Mouse (Mus musculus): ENCODE data around the gene Mgat5.

Mgat5 gene

DNA sequence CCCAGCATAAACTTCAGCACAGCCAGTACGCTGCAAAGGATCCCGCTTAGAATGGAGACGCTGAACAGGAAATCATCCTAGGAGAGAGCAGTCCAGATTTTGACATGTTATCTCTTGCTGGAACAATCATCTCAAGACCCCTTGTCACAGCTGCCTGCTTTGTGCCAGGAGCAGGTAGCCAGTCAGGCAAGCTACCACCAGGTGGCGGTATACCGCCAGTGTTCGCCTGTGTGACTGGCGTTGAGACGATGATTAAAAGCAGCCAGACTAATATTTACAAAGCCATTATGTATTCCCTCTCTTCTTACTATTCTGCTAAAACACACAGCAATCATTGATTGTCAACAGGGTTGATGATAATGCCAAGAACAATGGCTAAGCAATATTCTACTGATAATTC lies 295.4 kb downstream of the Mgat5 start:
- DNase-seq (ENCODE audit: low spot score in 2 of 2), result peak in 1 of 2 experiments; percentile 53

DNA sequence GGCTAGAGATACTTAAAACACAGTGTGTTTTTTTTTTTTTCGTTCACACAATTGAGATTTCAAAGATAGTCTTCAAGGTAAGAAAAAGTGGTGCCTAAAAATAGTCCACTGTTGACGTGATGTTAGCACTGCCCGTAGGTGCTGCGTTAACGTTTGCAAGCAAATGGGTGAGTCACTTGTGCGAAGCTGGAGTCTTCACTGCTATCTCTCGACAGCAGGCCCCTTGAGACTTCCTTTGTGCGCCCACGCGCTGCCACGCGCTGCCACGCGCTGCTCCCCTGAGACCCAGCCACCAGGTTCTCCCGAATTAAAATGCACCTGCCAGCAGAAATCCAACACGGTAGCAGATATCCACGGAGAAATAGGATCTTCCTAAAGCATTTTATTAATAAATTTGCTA lies 295.9 kb downstream of the Mgat5 start:
- DNase-seq (ENCODE audit: low spot score in 2 of 2), result no peak

DNA sequence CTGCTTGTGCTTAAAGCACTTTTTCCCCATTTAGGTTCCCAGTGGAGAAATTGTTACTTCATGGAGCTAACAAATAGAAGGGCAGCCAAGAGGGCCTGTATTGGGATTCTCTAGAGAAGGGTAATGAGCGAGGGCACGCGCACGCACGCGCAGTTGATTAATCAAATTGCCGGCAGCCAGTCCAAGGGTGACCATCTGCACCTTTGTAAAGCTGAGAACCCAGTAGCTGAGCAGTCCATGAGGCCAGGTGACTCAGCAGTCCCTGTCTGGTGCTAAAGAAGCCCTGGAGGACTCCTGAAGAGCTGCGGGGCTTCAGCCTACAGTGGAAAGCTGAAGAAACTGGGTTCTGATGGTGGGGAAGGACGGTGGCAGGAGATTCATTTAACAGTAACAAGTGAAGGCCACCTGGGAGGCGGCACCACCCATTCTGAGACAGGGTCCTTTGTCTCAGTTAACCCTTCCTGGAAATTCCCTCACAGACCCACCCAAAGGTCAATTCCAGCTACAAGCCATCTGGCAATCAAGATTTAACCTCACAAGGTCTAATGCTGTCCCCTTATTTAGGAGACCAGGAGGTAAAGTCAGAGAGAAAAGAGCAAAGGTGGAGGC lies 302.3 kb downstream of the Mgat5 start:
- no peak for DNase-seq (ENCODE audit: low spot score in 2 of 2)

DNA sequence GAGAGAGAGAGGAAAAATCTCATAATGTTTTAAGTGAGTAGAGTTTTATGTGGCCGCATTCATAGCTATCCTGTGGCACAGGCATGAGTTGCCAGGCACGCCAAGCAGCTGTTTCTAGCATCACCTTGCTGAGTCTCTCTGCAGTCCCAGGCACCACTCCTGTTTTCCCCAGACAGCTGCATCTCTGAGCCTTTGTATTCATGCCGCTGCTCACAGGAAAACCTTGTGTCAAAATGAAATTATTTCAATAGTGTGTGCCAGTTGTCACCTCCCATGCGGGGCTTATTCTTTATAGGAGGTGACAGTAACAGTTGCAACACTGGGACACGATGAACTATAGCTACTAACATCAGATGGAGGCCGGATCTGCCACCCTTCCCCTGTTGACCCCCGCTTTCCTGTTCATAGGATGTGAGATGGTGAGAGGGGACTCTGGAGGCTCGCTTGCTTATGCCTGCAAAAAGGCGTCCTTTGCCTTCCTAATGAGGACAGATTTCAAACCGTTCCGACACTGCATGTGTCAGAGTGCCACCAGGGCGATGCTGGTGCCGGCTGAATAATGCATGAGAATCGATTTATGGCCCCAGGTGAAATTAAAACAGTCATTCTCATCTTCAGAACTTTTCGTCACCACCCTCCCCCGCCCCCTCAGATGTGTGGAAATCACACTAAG lies 303.4 kb downstream of the Mgat5 start:
- no peak for DNase-seq (ENCODE audit: low spot score in 2 of 2)

DNA sequence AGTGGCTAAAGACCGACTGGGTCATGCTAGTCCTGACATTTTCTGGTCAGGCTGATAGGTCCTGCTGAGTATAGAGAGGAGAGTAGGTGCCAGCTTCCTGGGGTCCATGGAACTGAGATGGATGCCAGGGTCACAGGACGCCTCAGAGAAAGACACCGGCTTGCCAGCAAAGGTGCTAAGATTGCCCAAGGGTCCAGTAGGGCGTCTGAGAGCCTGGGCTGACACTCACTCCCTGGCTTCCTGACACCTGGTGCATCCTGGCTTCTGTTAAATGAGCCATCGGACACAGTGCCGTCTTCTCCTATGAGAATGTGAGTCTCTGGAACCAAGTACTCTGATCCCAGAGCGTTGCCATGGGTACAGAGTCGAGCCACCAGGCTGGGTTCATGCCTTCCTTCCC lies 304.1 kb downstream of the Mgat5 start:
- DNase-seq (ENCODE audit: low spot score in 2 of 2), result no peak

DNA sequence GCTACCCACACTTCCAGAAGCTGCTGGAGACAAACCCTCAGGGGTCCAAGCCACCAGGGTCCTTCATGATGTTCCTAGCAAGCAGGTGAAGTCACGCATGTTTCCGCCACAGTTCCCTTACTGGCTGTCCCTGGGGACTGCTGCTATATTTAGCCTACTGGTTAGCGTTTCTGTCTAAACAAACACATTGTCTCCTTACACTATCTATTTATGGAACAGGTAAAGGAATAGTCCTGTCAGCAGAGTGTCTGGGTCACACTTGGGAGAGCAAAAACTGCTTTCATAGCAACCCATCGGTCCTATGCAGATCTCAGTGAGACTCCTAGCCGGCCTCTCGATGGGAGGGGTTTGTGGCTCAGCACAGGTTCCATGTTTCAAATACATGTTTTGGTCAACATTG lies 306.5 kb downstream of the Mgat5 start:
- DNase-seq (ENCODE audit: low spot score in 2 of 2), result peak; percentile 11 to 15

DNA sequence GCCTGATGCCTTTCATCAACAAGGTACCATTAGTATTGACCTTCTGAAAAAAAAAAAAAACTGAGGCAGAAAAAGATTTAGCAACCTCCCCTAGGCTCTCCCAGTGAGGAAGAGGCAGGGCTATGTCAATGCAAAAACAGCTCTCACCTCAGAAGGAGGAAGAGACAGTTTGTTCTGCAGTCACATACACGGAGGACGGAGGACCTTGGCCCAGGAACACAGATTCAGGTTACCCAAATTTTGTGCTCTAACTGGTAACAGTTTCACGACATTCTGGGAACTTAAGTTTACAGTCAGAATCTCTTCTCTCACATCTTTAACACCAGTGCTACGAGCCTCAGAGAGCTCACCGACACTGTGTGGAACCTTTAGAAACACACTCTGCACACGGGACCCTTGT lies 307.9 kb downstream of the Mgat5 start:
- no peak for DNase-seq (ENCODE audit: low spot score in 2 of 2)

DNA sequence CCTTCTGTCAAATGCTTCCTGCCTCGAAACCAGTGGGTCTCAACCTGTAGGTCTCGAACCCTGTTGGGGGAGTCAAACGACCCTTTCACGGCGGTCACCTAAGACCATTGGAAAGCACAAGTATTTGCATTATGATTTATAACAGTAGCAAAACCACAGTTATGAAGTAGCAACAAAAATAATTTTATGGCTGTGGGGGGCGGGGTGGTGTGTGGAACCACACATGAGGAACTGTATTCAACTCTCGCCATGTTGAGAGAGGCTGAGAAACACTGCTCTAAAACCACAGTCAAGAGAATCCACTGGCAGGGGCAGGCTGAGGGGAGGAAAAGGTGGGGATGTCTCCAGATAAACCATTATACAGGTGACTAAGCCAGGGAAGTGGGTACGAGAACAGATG lies 308.3 kb downstream of the Mgat5 start:
- DNase-seq (ENCODE audit: low spot score in 2 of 2), result no peak

DNA sequence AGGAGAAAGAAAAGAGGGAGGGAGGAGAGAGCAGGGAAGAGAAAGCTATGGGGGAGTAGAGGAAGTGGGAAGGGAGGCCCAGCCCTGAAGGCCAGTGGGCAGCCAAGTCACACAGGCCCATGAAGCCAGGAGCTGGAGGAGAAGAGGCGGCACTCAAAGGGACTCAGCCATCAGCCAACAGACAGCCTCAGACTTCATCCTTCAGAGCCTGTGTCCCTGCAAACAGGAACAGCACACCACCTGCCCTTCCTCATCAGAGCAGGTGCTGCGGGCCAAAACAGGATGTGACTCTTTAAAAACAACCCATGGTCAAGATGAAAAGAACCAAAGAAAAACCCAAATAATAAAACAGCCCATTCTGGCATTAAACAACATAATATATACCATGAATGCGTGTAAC lies 308.8 kb downstream of the Mgat5 start:
- DNase-seq (ENCODE audit: low spot score in 2 of 2), result no peak

DNA sequence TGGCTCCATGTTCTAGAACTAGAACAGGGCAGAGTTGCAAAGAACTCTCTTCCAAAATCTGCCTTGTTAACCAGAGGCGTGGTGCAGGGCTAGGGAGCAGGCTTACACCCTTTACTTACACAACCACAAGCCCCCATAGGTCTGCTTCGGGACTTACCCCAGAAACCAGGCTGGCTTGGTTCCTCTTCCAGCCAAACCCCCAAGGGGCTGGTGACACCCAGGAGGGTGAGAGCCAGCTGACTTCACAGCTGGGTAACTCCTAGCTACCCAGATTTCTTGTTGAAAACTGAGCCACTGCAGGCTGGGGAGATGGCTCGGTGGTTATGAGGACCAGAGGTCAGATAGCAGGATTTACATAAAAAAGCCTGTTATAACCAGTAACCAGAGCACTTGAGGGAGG lies 309.7 kb downstream of the Mgat5 start:
- peak in 1 of 2 experiments; percentile 13 for DNase-seq (ENCODE audit: low spot score in 2 of 2)

DNA sequence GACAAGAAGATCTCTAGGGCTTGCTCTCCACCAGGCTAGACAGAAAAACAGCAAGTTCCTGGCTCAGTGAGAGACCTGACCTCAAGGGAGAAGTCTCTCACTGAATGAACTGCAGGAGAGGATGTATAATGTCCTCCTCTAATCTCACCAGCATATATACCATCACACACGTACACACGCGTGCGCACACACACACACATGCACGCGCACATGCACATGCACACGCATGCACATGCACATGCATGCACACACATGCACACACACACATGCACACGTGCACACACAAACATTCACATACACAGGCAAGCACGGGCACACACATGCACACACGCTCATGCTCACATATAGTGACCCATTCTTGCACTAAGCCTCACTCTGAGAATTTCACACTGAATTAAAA lies 310.1 kb downstream of the Mgat5 start:
- no peak for DNase-seq (ENCODE audit: low spot score in 2 of 2)

DNA sequence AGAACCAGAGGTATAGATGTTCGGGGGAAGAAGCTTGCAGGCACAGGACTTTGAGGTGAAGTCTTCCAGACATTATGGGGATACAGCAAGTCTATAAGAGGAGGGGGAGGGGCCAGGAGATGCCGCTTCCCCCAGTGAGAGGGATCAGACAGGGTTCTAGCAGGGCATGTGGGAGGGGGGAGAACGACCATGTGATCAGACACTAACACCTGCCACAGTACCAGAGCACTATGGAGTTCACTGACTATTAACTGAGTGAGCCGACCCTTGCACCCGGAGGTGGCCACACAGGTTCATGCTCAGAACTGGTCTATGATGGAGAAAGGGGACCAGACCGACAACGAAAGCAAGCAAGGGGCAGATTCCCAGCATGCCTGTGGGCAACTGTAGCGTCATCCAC lies 318.5 kb downstream of the Mgat5 start:
- DNase-seq (ENCODE audit: low spot score in 2 of 2), result no peak

DNA sequence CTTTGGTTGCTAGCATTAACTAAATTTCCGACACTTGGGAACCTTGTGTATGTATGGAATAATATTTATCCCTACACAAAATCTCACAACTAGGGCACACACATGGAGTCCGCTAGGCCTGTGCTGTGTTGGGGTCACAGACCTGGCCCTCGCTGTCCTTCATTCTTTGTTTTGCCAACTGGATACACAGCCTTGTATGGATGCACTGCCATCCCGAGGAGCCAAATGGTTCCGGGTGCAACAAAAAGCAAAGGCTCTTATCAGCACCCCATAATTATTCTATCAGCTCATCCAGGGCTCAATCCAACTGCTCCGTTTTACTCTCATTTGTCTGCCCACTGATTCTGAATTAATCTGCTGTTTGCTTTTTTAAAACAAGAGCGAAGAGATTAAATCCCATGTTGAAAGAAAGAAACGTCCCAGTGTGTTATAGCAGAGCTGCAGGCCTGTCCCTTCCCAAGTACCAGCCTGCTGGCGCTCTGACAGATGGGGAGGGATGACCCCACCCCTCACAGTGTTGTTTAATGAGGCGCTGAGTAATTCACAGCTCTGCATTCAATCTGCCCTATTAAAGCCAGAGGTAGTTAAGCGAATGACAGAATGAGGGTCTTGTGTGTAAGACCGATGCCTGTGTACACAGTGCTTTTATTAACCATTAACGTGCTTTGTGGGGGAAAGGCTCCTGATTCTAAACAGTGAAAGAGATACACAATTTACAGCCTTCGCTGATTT lies 326.2 kb downstream of the Mgat5 start:
- no peak for DNase-seq (ENCODE audit: low spot score in 2 of 2)

DNA sequence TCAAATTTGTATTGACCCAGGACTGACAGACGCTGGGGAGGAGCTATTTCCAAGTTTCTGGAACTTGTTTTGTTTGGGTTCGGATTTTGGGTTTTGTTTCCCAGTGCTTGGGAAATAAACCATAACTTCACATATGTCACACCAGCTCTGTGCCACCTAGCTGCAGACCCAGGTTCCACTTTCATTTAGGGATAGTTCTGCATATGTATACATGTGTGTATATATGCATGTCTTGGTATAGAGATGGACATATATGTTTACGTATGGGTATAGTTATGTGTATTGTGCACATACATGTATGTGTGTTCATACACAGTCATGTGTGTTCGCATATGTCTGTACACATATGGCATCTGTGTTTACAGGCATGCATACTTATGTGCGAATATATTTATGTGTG lies 326.9 kb downstream of the Mgat5 start:
- no peak for DNase-seq (ENCODE audit: low spot score in 2 of 2)

DNA sequence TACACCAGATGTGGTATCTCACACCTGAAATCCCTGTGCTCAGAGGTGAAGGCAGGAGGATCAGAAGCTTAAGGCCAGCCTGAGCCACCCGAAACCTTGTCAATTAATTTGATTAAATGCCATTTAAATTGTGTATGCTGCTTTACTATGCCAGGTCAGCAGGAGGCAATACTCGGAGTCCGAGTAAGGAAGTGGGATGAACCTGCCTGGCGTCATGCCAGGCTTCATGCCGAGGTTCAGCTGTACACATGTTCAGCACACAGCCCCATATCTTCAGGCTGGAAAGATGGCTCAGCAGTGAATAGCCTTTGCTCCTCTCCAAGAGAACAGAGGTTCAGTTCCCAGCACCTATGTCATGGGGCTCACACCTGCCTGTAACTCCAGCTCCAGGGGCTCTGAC lies 331.6 kb downstream of the Mgat5 start:
- DNase-seq (ENCODE audit: low spot score in 2 of 2), result no peak

DNA sequence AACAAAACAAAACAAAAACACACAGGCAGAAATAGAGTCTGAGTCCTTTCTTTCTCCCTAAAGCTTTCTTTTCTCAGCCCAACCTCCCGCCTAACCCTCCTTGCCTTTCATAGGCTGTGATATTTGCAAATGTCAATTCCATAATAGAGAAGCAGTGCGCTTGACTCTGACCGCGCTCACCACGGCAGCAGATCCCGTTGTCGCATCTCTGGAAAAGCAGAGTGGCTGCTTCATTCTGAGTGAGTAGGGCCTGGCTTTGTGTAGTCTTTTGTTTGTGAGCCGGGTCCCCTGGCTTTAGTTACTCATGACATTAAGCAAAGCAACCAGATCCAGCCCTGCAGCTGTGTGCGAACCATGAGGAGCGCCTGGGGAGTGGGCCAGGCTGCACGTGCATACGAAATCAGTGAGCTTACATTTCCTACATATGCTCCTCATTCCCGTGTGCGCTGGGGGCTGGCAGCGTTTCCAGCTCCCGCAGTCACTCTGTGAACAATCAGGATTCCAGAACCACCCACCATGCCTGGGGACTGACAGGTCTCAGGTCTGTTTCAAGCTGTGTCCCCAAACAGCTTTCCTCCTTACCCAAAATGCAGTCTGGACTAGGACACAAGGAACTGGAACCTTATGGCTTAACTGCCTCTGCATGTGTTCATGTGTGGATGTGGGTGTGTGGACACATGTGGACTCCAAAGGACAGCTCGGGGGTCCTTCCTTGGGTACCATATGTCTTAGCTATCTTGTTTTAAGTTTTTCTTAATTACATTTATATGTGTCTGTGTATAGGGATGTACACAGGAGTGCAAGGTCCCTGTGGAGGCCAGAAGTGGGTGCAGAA lies 332.6 kb downstream of the Mgat5 start:
- no peak for DNase-seq (ENCODE audit: low spot score in 2 of 2)

All from heart, adult 9 months (tissue).